Mouse (Mus musculus) kidney, embryonic 15.5 days (tissue): ENCODE measurements around the gene Tpp1. TPM values are rescaled to one million over a fixed set of nuclear protein-coding genes. Genes with fewer than 3 reads are reported as not detected.
"Not testable (repeated sequence)": the region's sequence is repeated elsewhere in the genome, so short reads cannot be mapped to it uniquely, and the experiment has no call there.

ENCODE experiments used
- ATAC-seq: fragments of 200-750 bp; cut with Nextera tagmentation; replicated peaks from 2 replicates; pipeline ENCODE4 v1.8.0; 2017; ENCODE audit warnings: moderate TSS enrichment; ENCODE audit not compliant: low FRiP score
- H3K27ac ChIP-seq: fragments of 300-500 bp; sonication (generic); 2 replicates; pipeline ENCODE4 v1.5.1; 2015; ENCODE audit warnings: mild to moderate bottlenecking, inconsistent platforms
- H3K27me3 ChIP-seq: fragments of 300-500 bp; sonication (generic); 2 replicates; pipeline ENCODE4 v1.6.1; 2015; ENCODE audit warnings: inconsistent platforms
- H3K36me3 ChIP-seq: fragments of 300-500 bp; sonication (generic); 2 replicates; pipeline ENCODE4 v1.6.1; 2015; ENCODE audit warnings: inconsistent platforms
- H3K4me1 ChIP-seq: fragments of 300-500 bp; sonication (generic); 2 replicates; pipeline ENCODE4 v1.6.1; 2015; ENCODE audit warnings: inconsistent platforms
- H3K4me2 ChIP-seq: fragments of 300-500 bp; sonication (generic); 2 replicates; pipeline ENCODE4 v1.6.1; 2015; ENCODE audit warnings: moderate library complexity, mild to moderate bottlenecking, inconsistent platforms
- H3K4me3 ChIP-seq: fragments of 300-500 bp; sonication (generic); replicated peaks from 2 replicates; pipeline ENCODE4 v1.5.1; 2015; ENCODE audit warnings: mild to moderate bottlenecking, inconsistent platforms
- H3K9ac ChIP-seq: fragments of 300-500 bp; sonication (generic); 2 replicates; pipeline ENCODE4 v1.6.1; 2015; ENCODE audit warnings: mild to moderate bottlenecking, inconsistent platforms
- H3K9me3 ChIP-seq: fragments of 300-500 bp; sonication (generic); replicated peaks from 2 replicates; pipeline ENCODE4 v1.6.1; 2016; ENCODE audit warnings: inconsistent platforms
- WGBS: fragments of 180-500 bp; shearing (Covaris S2); methylation state at CpG from one replicate; pipeline ENCODE4 v1.1.7; 2015; ENCODE audit warnings: mixed read lengths; 5-methylcytosine and 5-hydroxymethylcytosine counted together
- polyA plus RNA-seq: library from polyadenylated mRNA; unstranded; fragments of >200 nt; fragmentation: Nextera tagmentation; extraction: Ambion mirVana; gene quantifications from 2 replicates; pipeline ENCODE4 v1.2.1, GENCODE M21; 2015

The Tpp1 gene
- polyA plus RNA-seq, 1 experiment from 2014 or later, result 94.9 TPM

GRCm38 (mm10) chr7:105753281-105753680, 1.2 kb upstream of the Tpp1 start:
- no peak overlapping the region for H3K4me2 ChIP-seq
- H3K4me1 ChIP-seq, result peaks cover 13% of the 10 kb centered on the region
- no peaks in the 10 kb centered on the region for H3K9me3 ChIP-seq
- peaks cover 72% of the 10 kb centered on the region for H3K36me3 ChIP-seq
- ATAC-seq, result no peak
- no peak overlapping the region for H3K27ac ChIP-seq
- no peak overlapping the region for H3K4me3 ChIP-seq
- H3K9ac ChIP-seq, result no peak overlapping the region
- 87% methylated on average over 10 of the region's 10 CpGs for WGBS
- H3K27me3 ChIP-seq, result no peaks in the 10 kb centered on the region

- ATAC-seq, result peak; percentile 19; the same call in 1 of the 2 replicates
These were observed 681 bp upstream of the Tpp1 start for GRCm38 (mm10) chr7:105752716-105753115.

GRCm38 (mm10) chr7:105747776-105748175, 4.3 kb downstream of the Tpp1 start:
- no peak overlapping the region for H3K4me3 ChIP-seq
- no peak for ATAC-seq
- peaks cover 16% of the 10 kb centered on the region for H3K4me1 ChIP-seq
- H3K27ac ChIP-seq, result no peak overlapping the region
- WGBS, result 85% methylated on average over 2 of the region's 2 CpGs
- peaks cover 44% of the 10 kb centered on the region for H3K36me3 ChIP-seq
- H3K4me2 ChIP-seq, result no peak overlapping the region
- no peak overlapping the region for H3K9ac ChIP-seq
- H3K9me3 ChIP-seq, result no peaks in the 10 kb centered on the region
- H3K27me3 ChIP-seq, result no peaks in the 10 kb centered on the region

More at GRCm38 (mm10) chr7:105752716-105753115, 681 bp upstream of the Tpp1 start:
- Histone ChIP-seq H3K4me2 (no peak overlapping the region), H3K9me3 (no peaks in the 10 kb centered on the region), H3K36me3 (peaks cover 71% of the 10 kb centered on the region), H3K9ac (no peak overlapping the region), H3K4me3 (no peak overlapping the region), H3K27me3 (no peaks in the 10 kb centered on the region), H3K4me1 (peaks cover 13% of the 10 kb centered on the region), H3K27ac (0 out of 2 replicates have a peak overlapping the region, but pooled peaks have one; percentile 25)
- 83% methylated on average over 2 of the region's 2 CpGs for WGBS

GRCm38 (mm10) chr7:105743926-105744590, 8.0 kb downstream of the Tpp1 start, which contains the start of gene Taf10:
Gene Taf10, minus strand, starts transcription at chr7:105744361.
- Histone ChIP-seq H3K9me3 (no peaks in the 10 kb centered on the region), H3K36me3 (peaks cover 69% of the 10 kb centered on the region), H3K27me3 (no peaks in the 10 kb centered on the region), H3K27ac (peak within 1 kb of the TSS; percentile 83), H3K4me1 (peaks cover 15% of the 10 kb centered on the region), H3K9ac (peak within 1 kb of the TSS; percentile 94), H3K4me2 (peak within 1 kb of the TSS; percentile 82), H3K4me3 (peak within 1 kb of the TSS; percentile 98)
- ATAC-seq, result peak; percentile 98
- under 1% methylated on average over 63 of the region's 67 CpGs for whole genome bisulfite sequencing

GRCm38 (mm10) chr7:105743246-105743925, 8.6 kb downstream of the Tpp1 start:
- not testable (repeated sequence) for H3K27me3 ChIP-seq, ATAC-seq, H3K9me3 ChIP-seq
- peaks cover 22% of the 10 kb centered on the region for H3K4me1 ChIP-seq
- peak overlapping the region; percentile 94 for H3K9ac ChIP-seq
- WGBS, result 33% methylated on average over 20 of the region's 20 CpGs
- H3K27ac ChIP-seq, result peak overlapping the region; percentile 83
- H3K36me3 ChIP-seq, result peaks cover 62% of the 10 kb centered on the region
- H3K4me3 ChIP-seq, result peak overlapping the region; percentile 98
- peak overlapping the region; percentile 82 for H3K4me2 ChIP-seq

- H3K4me2 ChIP-seq, result peak overlapping the region; percentile 82
- H3K27ac ChIP-seq, H3K9me3 ChIP-seq, ATAC-seq, H3K27me3 ChIP-seq: not testable (repeated sequence)
- H3K4me1 ChIP-seq, result peaks cover 29% of the 10 kb centered on the region
- H3K4me3 ChIP-seq, result peak overlapping the region; percentile 98
- 80% methylated on average over 7 of the region's 7 CpGs for WGBS
- H3K9ac ChIP-seq, result peak overlapping the region; percentile 94; the same call in 1 of the 2 replicates
- peaks cover 56% of the 10 kb centered on the region for H3K36me3 ChIP-seq
These were observed 9.4 kb downstream of the Tpp1 start for GRCm38 (mm10) chr7:105742539-105743215.

GRCm38 (mm10) chr7:105741978-105742377, 10.1 kb downstream of the Tpp1 start:
- peaks cover 49% of the 10 kb centered on the region for H3K36me3 ChIP-seq
- H3K4me3 ChIP-seq, result no peak overlapping the region
- WGBS, result 94% methylated on average over 9 of the region's 9 CpGs
- peaks cover 33% of the 10 kb centered on the region for H3K4me1 ChIP-seq
- H3K9ac ChIP-seq, result no peak overlapping the region
- no peak overlapping the region for H3K27ac ChIP-seq
- no peaks in the 10 kb centered on the region for H3K9me3 ChIP-seq
- H3K4me2 ChIP-seq, result no peak overlapping the region
- ATAC-seq, result no peak
- no peaks in the 10 kb centered on the region for H3K27me3 ChIP-seq

- no peak overlapping the region for H3K4me2 ChIP-seq
- no peak overlapping the region for H3K4me3 ChIP-seq
- peaks cover 33% of the 10 kb centered on the region for H3K4me1 ChIP-seq
- no peak for ATAC-seq
- WGBS, result 85% methylated on average over 6 of the region's 6 CpGs
- no peak overlapping the region for H3K9ac ChIP-seq
- no peak overlapping the region for H3K27ac ChIP-seq
- no peaks in the 10 kb centered on the region for H3K27me3 ChIP-seq
- H3K9me3 ChIP-seq, result no peaks in the 10 kb centered on the region
- peaks cover 39% of the 10 kb centered on the region for H3K36me3 ChIP-seq
These were observed 11.2 kb downstream of the Tpp1 start for GRCm38 (mm10) chr7:105740851-105741250.

GRCm38 (mm10) chr7:105740089-105740795, 11.8 kb downstream of the Tpp1 start:
- no peak for ATAC-seq
- H3K4me2 ChIP-seq, result no peak overlapping the region
- peak overlapping the region; percentile 96; the same call in 1 of the 2 replicates for H3K27ac ChIP-seq
- H3K9me3 ChIP-seq, result no peaks in the 10 kb centered on the region
- H3K27me3 ChIP-seq, result no peaks in the 10 kb centered on the region
- no peak overlapping the region for H3K9ac ChIP-seq
- no peak overlapping the region for H3K4me3 ChIP-seq
- WGBS, result 90% methylated on average over 13 of the region's 13 CpGs
- peaks cover 39% of the 10 kb centered on the region for H3K36me3 ChIP-seq
- peaks cover 38% of the 10 kb centered on the region for H3K4me1 ChIP-seq

GRCm38 (mm10) chr7:105738948-105739347, 13.1 kb downstream of the Tpp1 start:
- peak overlapping the region; percentile 64 for H3K4me2 ChIP-seq
- H3K4me3 ChIP-seq, result peak overlapping the region; percentile 89
- WGBS, result 15% methylated on average over 3 of the region's 3 CpGs
- peak; percentile 79 for ATAC-seq
- H3K27ac ChIP-seq, result peak overlapping the region; percentile 96
- H3K27me3 ChIP-seq, result no peaks in the 10 kb centered on the region
- peaks cover 49% of the 10 kb centered on the region for H3K36me3 ChIP-seq
- peaks cover 44% of the 10 kb centered on the region for H3K4me1 ChIP-seq
- no peaks in the 10 kb centered on the region for H3K9me3 ChIP-seq
- peak overlapping the region; percentile 95 for H3K9ac ChIP-seq

GRCm38 (mm10) chr7:105738286-105738685, 13.7 kb downstream of the Tpp1 start:
- ATAC-seq, result no peak
- peaks cover 55% of the 10 kb centered on the region for H3K36me3 ChIP-seq
- H3K27ac ChIP-seq, result peak overlapping the region; percentile 96
- peak overlapping the region; percentile 89 for H3K4me3 ChIP-seq
- peaks cover 42% of the 10 kb centered on the region for H3K4me1 ChIP-seq
- H3K4me2 ChIP-seq, result peak overlapping the region; percentile 64
- no peaks in the 10 kb centered on the region for H3K9me3 ChIP-seq
- H3K27me3 ChIP-seq, result no peaks in the 10 kb centered on the region
- 72% methylated on average over 2 of the region's 2 CpGs for WGBS
- H3K9ac ChIP-seq, result peak overlapping the region; percentile 95
